Mouse (Mus musculus) intestine, embryonic 16.5 days (tissue): Measurements from ENCODE around the gene Rfx8. TPM values are rescaled to one million over a fixed set of nuclear protein-coding genes. Genes with fewer than 3 reads are reported as not detected.

Experiments used
- ATAC-seq: fragments of 200-750 bp; cut with Nextera tagmentation; 2 replicates; pipeline ENCODE4 v1.8.0; 2017; ENCODE audit warnings: moderate TSS enrichment, moderate library complexity
- H3K27ac ChIP-seq: fragments of 300-500 bp; sonication (generic); 2 replicates; pipeline ENCODE4 v1.5.1; 2014; ENCODE audit warnings: mild to moderate bottlenecking, low read length
- H3K27me3 ChIP-seq: fragments of 300-500 bp; sonication (generic); replicated peaks from 2 replicates; pipeline ENCODE4 v1.6.1; 2014; ENCODE audit warnings: low read length, control low read depth, mixed read lengths; ENCODE audit not compliant: control insufficient read depth, insufficient read depth
- H3K36me3 ChIP-seq: fragments of 300-500 bp; sonication (generic); 2 replicates; pipeline ENCODE4 v1.6.1; 2014; ENCODE audit warnings: low read length, control low read depth; ENCODE audit not compliant: control insufficient read depth, insufficient read depth
- H3K4me1 ChIP-seq: fragments of 300-500 bp; sonication (generic); 2 replicates; pipeline ENCODE4 v1.6.1; 2014; ENCODE audit warnings: low read length, control low read depth, mixed read lengths; ENCODE audit not compliant: control insufficient read depth, insufficient read depth
- H3K4me2 ChIP-seq: fragments of 300-500 bp; sonication (generic); 2 replicates; pipeline ENCODE4 v1.6.1; 2014; ENCODE audit warnings: low read depth, low read length, control low read depth
- H3K4me3 ChIP-seq: fragments of 300-500 bp; sonication (generic); 2 replicates; pipeline ENCODE4 v1.5.1; 2014; ENCODE audit warnings: mild to moderate bottlenecking, low read length
- H3K9ac ChIP-seq: fragments of 300-500 bp; sonication (generic); 2 replicates; pipeline ENCODE4 v1.6.1; 2014; ENCODE audit warnings: low read depth, low read length
- H3K9me3 ChIP-seq: fragments of 300-500 bp; sonication (generic); 2 replicates; pipeline ENCODE4 v1.6.1; 2016; ENCODE audit warnings: low read length, control low read depth; ENCODE audit not compliant: control insufficient read depth
- WGBS: fragments of 180-500 bp; shearing (Covaris S2); extraction: QIAGEN DNeasy Blood & Tissue Kit; methylation state at CpG from one replicate; pipeline ENCODE4 v1.1.7; 2014; 5-methylcytosine and 5-hydroxymethylcytosine counted together
- polyA plus RNA-seq: library from polyadenylated mRNA; unstranded; fragments of >200 nt; fragmentation: Nextera tagmentation; extraction: Ambion mirVana; gene quantifications from 2 replicates; pipeline ENCODE4 v1.2.1, GENCODE M21; 2015

Rfx8 gene
- polyA plus RNA-seq, 1 experiment from 2014 or later, result 0.18 TPM

DNA sequence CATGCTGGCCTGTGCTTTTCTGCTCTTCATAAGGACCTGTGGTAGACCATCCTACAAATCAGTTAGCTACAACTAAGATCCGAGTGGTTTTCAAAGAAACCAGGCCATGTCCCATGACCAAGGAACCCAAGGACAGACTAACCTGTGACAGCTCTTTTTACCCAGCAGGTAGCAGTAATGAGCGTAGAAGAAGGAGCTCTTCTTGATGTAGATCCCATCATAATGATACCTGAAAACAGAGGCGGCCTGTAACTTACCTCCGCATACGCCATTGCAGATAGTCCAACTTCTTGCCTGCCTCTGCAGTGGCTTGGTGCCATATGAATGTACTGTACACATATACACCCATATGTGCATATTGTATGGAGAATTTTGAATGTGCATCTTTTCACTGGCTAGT, 10.8 kb downstream of the Rfx8 start:
- Histone ChIP-seq H3K4me2 (no peak overlapping the region), H3K4me1 (0 out of 2 replicates have a peak, but pooled peaks cover 3% of the 10 kb centered on the region), H3K27ac (no peak overlapping the region), H3K27me3 (no peaks in the 10 kb centered on the region), H3K36me3 (no peaks in the 10 kb centered on the region), H3K9ac (no peak overlapping the region), H3K4me3 (no peak overlapping the region), H3K9me3 (no peaks in the 10 kb centered on the region)
- no peak for ATAC-seq
- WGBS, result 89% methylated on average over 5 of the region's 5 CpGs

DNA sequence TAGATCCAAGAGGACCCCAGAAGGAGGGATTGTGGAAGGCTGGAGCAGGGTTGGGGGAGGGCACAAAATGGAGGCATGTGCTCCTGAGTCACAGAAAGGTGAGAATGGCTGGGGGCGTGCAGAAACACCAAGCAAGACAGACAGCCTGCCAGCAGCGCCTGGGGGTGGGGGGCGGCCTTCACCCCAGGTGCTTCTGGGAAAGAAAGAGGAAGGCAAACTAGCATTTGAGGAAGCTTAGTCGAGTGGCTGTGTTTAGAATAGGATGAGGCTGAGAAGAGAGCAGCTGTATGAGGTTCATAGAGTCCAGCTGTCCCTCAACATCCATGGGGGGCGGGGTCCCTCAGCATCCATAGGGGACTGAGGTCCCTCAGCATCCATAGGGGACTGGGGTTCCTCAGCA, 12.0 kb downstream of the Rfx8 start:
- H3K27ac ChIP-seq, result no peak overlapping the region
- ATAC-seq, result no peak
- H3K27me3 ChIP-seq, result no peaks in the 10 kb centered on the region
- no peak overlapping the region for H3K4me2 ChIP-seq
- no peaks in the 10 kb centered on the region for H3K4me1 ChIP-seq
- H3K4me3 ChIP-seq, result no peak overlapping the region
- H3K36me3 ChIP-seq, result no peaks in the 10 kb centered on the region
- no peaks in the 10 kb centered on the region for H3K9me3 ChIP-seq
- H3K9ac ChIP-seq, result no peak overlapping the region
- WGBS, result 73% methylated on average over 5 of the region's 5 CpGs

DNA sequence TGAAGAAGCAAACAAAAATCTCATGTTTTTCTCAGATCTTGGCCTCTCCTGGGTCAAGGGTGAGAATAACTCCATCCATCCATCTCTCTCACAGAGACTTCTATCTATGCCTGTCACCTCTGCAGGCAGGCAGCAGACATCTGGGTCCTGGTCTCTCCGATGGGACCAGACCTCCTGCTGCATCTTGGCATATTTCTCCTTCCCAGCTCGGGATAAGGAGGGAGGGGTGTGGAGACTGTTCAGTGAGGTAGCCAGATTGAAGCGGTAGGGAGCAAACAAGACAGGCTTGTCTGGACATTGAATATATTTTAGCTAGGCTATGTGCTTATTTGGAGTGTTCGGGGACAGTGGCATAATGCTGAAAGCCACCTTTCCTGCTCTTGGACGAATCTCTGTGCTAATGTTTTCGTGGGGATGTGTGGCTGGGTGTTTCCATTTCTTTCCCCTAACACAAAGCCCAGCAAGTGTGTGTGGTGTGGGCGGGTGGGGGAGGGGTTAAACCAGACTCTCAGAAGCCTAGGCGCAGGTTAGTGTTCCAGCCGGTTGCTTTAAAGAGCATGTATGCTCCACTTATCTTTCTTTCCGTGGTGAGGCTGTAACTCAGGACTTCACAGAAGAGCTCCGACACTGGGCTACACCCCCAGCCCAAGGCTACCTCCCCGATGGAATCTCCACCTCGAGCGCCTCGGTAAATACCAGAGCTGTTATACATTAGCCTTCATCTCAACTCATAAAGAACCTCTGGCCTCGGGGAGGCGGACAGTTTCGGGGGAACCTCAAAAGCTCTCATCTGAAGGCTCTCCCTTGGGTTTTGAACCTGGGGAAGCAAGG, 18.4 kb downstream of the Rfx8 start:
- peak; percentile 69 for ATAC-seq
- 19% methylated on average over 18 of the region's 18 CpGs for WGBS

DNA sequence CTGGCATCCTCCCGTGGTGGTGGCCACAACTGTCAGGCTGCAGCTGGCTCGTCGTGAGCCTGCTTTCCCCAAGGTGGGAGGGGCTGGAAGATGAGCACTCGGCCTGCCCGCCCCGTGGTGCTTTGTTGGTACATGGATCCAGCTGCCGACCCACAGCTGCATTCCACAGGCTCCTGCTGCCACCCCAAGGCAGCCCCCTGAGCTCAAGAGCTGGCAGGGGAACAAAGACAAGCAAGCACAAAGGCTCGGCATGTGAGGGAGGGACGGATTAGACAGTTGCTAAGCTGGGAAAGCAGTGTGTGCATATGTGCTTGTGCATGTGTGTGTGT, 19.6 kb downstream of the Rfx8 start:
- no peak for ATAC-seq
- H3K4me2 ChIP-seq, result 0 out of 2 replicates have a peak overlapping the region, but pooled peaks have one; percentile 20
- no peaks in the 10 kb centered on the region for H3K27me3 ChIP-seq
- 15% methylated on average over 9 of the region's 9 CpGs for WGBS
- peaks cover 20% of the 10 kb centered on the region for H3K4me1 ChIP-seq
- no peaks in the 10 kb centered on the region for H3K36me3 ChIP-seq
- H3K9me3 ChIP-seq, result no peaks in the 10 kb centered on the region
- no peak overlapping the region for H3K27ac ChIP-seq
- no peak overlapping the region for H3K9ac ChIP-seq
- no peak overlapping the region for H3K4me3 ChIP-seq

More for the DNA sequence above, 18.4 kb downstream of the Rfx8 start:
- Histone ChIP-seq H3K9ac (peak overlapping the region; percentile 11; the same call in 1 of the 2 replicates), H3K4me1 (peaks cover 19% of the 10 kb centered on the region), H3K27me3 (no peaks in the 10 kb centered on the region), H3K4me3 (no peak overlapping the region), H3K36me3 (no peaks in the 10 kb centered on the region), H3K4me2 (peak overlapping the region; percentile 26), H3K27ac (peak overlapping the region; percentile 14; the same call in 1 of the 2 replicates), H3K9me3 (no peaks in the 10 kb centered on the region)

DNA sequence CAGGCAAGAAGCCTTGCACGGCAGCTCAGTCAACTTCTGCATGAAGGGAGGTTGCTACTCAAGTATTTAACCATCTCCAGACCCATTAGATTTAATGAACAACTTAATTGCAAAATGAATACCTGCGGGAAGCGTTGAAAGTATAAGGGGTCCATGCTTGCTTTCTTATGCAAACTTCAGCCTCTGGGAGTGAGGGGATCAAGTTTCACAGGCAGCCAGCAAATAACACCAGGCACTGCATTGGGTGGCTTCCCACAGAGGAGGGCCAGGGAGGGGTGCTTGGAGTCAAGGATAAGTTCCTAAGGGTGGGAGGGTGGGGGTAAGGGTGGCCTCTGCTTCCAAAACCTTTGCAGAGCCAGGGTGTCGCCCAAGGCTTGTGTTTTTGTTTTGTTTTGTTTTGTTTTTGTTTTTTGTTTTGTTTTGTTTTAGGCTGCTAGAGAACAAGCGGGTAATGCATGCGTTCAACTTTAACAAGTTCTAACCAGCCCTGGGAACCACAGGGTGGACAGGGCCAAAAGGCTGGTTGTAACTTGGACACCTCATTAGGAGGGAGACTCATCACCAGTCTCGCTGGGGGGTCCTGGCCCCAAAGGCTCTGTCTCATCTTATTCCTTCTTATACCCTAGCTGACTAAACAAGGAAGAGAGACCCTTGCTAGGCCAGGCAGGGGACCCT, 20.1 kb downstream of the Rfx8 start:
- Histone ChIP-seq H3K27ac (no peak overlapping the region), H3K4me2 (no peak overlapping the region), H3K4me1 (peaks cover 22% of the 10 kb centered on the region), H3K4me3 (no peak overlapping the region), H3K9ac (no peak overlapping the region), H3K36me3 (no peaks in the 10 kb centered on the region), H3K9me3 (no peaks in the 10 kb centered on the region), H3K27me3 (no peaks in the 10 kb centered on the region)
- whole genome bisulfite sequencing, result 39% methylated on average over 7 of the region's 7 CpGs
- ATAC-seq, result no peak

DNA sequence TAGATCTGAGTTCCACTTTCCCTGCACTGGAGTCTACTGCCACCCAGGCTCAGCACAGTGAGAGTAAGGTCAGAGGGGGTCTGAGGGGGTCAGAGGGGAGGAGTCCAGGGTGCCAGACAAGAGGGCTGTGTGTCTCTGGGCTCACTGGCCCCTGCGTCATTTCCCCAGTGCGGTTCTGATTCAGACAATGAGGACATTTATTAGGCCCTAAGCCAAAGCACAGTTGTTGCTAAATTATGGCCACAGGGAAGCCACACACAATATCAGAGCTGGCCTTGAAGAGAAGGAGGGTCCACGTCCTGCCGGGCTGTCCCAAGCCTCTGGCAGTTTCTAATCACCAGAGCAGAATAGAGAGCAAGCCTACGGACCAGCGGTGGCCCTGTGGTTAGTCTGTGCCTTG, 22.3 kb downstream of the Rfx8 start:
- peaks cover 33% of the 10 kb centered on the region for H3K4me1 ChIP-seq
- 56% methylated on average over 6 of the region's 6 CpGs for WGBS
- no peak overlapping the region for H3K27ac ChIP-seq
- no peak overlapping the region for H3K4me3 ChIP-seq
- no peak for ATAC-seq
- H3K9me3 ChIP-seq, result no peaks in the 10 kb centered on the region
- H3K27me3 ChIP-seq, result no peaks in the 10 kb centered on the region
- H3K4me2 ChIP-seq, result no peak overlapping the region
- peak overlapping the region; percentile 17; the same call in 1 of the 2 replicates for H3K9ac ChIP-seq
- no peaks in the 10 kb centered on the region for H3K36me3 ChIP-seq

DNA sequence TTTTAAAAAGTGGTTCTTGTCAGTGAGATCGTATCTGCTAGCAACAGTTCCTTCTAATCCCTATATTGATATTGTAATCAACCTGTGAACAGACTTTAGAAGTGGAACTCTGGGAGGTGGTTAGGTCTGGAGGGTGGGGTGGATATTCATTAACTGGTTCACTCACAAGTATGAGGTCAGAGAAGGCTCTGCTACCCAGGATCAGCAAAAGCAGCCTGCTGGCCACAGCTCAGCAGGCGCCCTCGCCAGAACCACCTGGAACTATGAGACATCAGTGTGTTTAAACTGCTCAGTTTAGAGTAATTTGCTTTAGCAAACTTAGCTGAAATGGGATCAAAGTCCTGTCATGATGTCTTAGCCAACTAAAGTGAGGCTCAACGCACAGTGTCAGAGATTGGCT, 25.6 kb downstream of the Rfx8 start:
- Histone ChIP-seq H3K9ac (no peak overlapping the region), H3K27ac (no peak overlapping the region), H3K4me2 (peak overlapping the region; percentile 16; the same call in 1 of the 2 replicates), H3K9me3 (no peaks in the 10 kb centered on the region), H3K4me1 (peaks cover 14% of the 10 kb centered on the region), H3K27me3 (no peaks in the 10 kb centered on the region), H3K36me3 (no peaks in the 10 kb centered on the region), H3K4me3 (no peak overlapping the region)
- 44% methylated on average over 4 of the region's 4 CpGs for WGBS
- peak; percentile 81 for ATAC-seq

DNA sequence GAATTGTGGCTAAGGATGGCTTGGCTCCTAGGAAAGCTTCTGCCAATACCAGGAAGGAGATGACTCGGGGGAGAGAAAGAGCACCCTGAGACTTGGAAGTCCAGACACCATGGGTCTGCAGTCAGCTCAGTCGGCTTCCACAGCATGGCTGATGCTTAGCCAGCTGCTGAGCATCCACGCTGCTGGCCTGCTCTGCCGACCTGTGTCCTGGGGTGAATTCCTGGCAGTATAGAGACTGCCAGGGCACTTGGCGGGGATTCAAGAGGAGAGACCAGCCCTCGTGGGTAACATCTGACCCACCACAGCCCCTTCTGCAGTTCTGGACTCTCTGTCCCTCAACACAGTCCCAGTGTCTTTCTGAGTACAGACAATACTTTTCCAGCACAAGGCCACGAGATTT, 26.0 kb downstream of the Rfx8 start:
- Histone ChIP-seq H3K4me2 (no peak overlapping the region), H3K36me3 (no peaks in the 10 kb centered on the region), H3K9me3 (no peaks in the 10 kb centered on the region), H3K4me1 (peaks cover 14% of the 10 kb centered on the region), H3K9ac (no peak overlapping the region), H3K27ac (no peak overlapping the region), H3K4me3 (no peak overlapping the region), H3K27me3 (no peaks in the 10 kb centered on the region)
- WGBS, result 48% methylated on average over 7 of the region's 7 CpGs
- peak; percentile 20; the same call in 1 of the 2 replicates for ATAC-seq

DNA sequence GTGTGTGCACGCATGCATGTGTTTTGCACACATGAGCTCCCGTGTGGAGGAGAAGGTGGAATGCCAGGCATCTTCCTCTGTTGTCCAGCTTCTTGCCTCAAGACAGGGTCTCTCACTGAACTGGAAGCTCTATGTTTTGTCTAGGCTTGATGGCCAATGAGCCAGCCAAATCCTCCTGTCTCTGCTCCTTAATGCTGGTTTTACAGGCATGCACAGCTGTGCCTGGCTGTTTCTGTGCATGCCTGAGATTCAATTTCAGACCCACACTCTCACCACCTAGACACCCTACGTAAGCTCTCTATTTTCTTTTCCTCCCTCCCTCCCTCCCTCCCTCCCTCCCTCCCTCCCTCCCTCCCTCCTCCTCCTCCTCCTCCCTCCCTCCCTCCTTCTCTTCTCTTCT, 28.8 kb downstream of the Rfx8 start:
- Histone ChIP-seq H3K36me3 (no peaks in the 10 kb centered on the region), H3K4me3 (no peak overlapping the region), H3K9ac (no peak overlapping the region), H3K27me3 (no peaks in the 10 kb centered on the region), H3K9me3 (no peaks in the 10 kb centered on the region), H3K27ac (no peak overlapping the region), H3K4me2 (no peak overlapping the region), H3K4me1 (peaks cover 18% of the 10 kb centered on the region)
- ATAC-seq, result no peak
- WGBS, result 63% methylated on average over 3 of the region's 3 CpGs
